Mouse (Mus musculus) midbrain, embryonic 11.5 days (tissue): Measurements from ENCODE around the gene Mier2. TPM values are rescaled to one million over a fixed set of nuclear protein-coding genes. Genes with fewer than 3 reads are reported as not detected.
A peak's percentile ranks its signal among the peaks of the same experiment; 100 is the strongest.

Experiments used
- ATAC-seq: fragments of 200-750 bp; cut with Nextera tagmentation; 2 replicates; pipeline ENCODE4 v1.8.0; 2017; ENCODE audit warnings: moderate TSS enrichment, moderate library complexity; ENCODE audit not compliant: low FRiP score
- DNase-seq: peaks from one replicate; pipeline ENCODE4 v3.0.0; 2015; ENCODE audit warnings: low spot score; ENCODE audit errors: missing footprints
- H3K27ac ChIP-seq: fragments of 300-500 bp; sonication (generic); 2 replicates; pipeline ENCODE4 v1.5.1; 2014; ENCODE audit warnings: low read depth, low read length
- H3K27me3 ChIP-seq: fragments of 300-500 bp; sonication (generic); 2 replicates; pipeline ENCODE4 v1.6.1; 2014; ENCODE audit warnings: mild to moderate bottlenecking, low read length, moderate library complexity, mixed read lengths; ENCODE audit not compliant: control insufficient read depth, insufficient read depth
- H3K36me3 ChIP-seq: fragments of 300-500 bp; sonication (generic); 2 replicates; pipeline ENCODE4 v1.6.1; 2014; ENCODE audit warnings: mild to moderate bottlenecking, low read length, moderate library complexity, mixed read lengths; ENCODE audit not compliant: control insufficient read depth, insufficient read depth
- H3K4me1 ChIP-seq: fragments of 300-500 bp; sonication (generic); 2 replicates; pipeline ENCODE4 v1.6.1; 2014; ENCODE audit warnings: low read length; ENCODE audit not compliant: control insufficient read depth, insufficient read depth
- H3K4me2 ChIP-seq: fragments of 300-500 bp; sonication (generic); 2 replicates; pipeline ENCODE4 v1.6.1; 2014; ENCODE audit warnings: mild to moderate bottlenecking, moderate library complexity
- H3K4me3 ChIP-seq: fragments of 300-500 bp; sonication (generic); 2 replicates; pipeline ENCODE4 v1.5.1; 2014; ENCODE audit warnings: low read depth, low read length
- H3K9ac ChIP-seq: fragments of 300-500 bp; sonication (generic); 2 replicates; pipeline ENCODE4 v1.6.1; 2014; ENCODE audit warnings: low read length
- H3K9me3 ChIP-seq: fragments of 300-500 bp; sonication (generic); 2 replicates; pipeline ENCODE4 v1.6.1; 2016; ENCODE audit warnings: low read length; ENCODE audit not compliant: control insufficient read depth
- WGBS: fragments of 180-500 bp; shearing (Covaris S2); extraction: QIAGEN DNeasy Blood & Tissue Kit; methylation state at CpG from one replicate; pipeline ENCODE4 v1.1.7; 2014; 5-methylcytosine and 5-hydroxymethylcytosine counted together
- microRNA-seq: library from miRNA; unstranded; fragments of <30 nt; microRNA quantifications from one replicate; pipeline ENCODE4, GENCODE M21; 2017
- polyA plus RNA-seq: library from polyadenylated mRNA; unstranded; fragments of >200 nt; fragmentation: Nextera tagmentation; extraction: Ambion mirVana; gene quantifications from 2 replicates; pipeline ENCODE4 v1.2.1, GENCODE M21; 2014

Mier2 gene
- polyA plus RNA-seq, 1 experiment from 2014 or later, result 41.8 TPM

GRCm38 (mm10) chr10:79525456-79526325 is 29.3 kb downstream of the Mier2 start:
- H3K9ac ChIP-seq, result no peak overlapping the region
- no peaks in the 10 kb centered on the region for H3K4me1 ChIP-seq
- H3K4me3 ChIP-seq, result no peak overlapping the region
- 91% methylated on average over 8 of the region's 8 CpGs for WGBS
- H3K4me2 ChIP-seq, result no peak overlapping the region
- ATAC-seq (no peak), DNase-seq (no peak)
- H3K27ac ChIP-seq, result no peak overlapping the region
- peaks cover 3% of the 10 kb centered on the region; the same call in 1 of the 2 replicates for H3K36me3 ChIP-seq
- H3K9me3 ChIP-seq, result no peaks in the 10 kb centered on the region
- H3K27me3 ChIP-seq, result no peaks in the 10 kb centered on the region

GRCm38 (mm10) chr10:79524433-79524832 is 30.6 kb downstream of the Mier2 start:
- H3K4me1 ChIP-seq, result no peaks in the 10 kb centered on the region
- no peak overlapping the region for H3K9ac ChIP-seq
- H3K27me3 ChIP-seq, result no peaks in the 10 kb centered on the region
- no peak overlapping the region for H3K27ac ChIP-seq
- peak; percentile 54; the same call in 1 of the 2 replicates for ATAC-seq
- H3K9me3 ChIP-seq, result no peaks in the 10 kb centered on the region
- DNase-seq, result no peak
- H3K4me3 ChIP-seq, result no peak overlapping the region
- 82% methylated on average over 1 of the region's 1 CpGs for WGBS
- peaks cover 3% of the 10 kb centered on the region; the same call in 1 of the 2 replicates for H3K36me3 ChIP-seq
- no peak overlapping the region for H3K4me2 ChIP-seq

- Histone ChIP-seq H3K27ac (no peak overlapping the region), H3K9ac (no peak overlapping the region), H3K4me2 (no peak overlapping the region), H3K4me3 (no peak overlapping the region), H3K9me3 (no peaks in the 10 kb centered on the region), H3K27me3 (no peaks in the 10 kb centered on the region), H3K4me1 (no peaks in the 10 kb centered on the region), H3K36me3 (no peaks in the 10 kb centered on the region)
- no peak for ATAC-seq
- no peak for DNase-seq
- 93% methylated on average over 2 of the region's 2 CpGs for WGBS
Observed at GRCm38 (mm10) chr10:79506709-79507108, 48.3 kb downstream of the Mier2 start.

GRCm38 (mm10) chr10:79502830-79503644 is 52.0 kb downstream of the Mier2 start:
- no peaks in the 10 kb centered on the region for H3K27me3 ChIP-seq
- no peak overlapping the region for H3K9ac ChIP-seq
- 67% methylated on average over 6 of the region's 6 CpGs for WGBS
- no peaks in the 10 kb centered on the region for H3K36me3 ChIP-seq
- no peak overlapping the region for H3K4me2 ChIP-seq
- no peak overlapping the region for H3K4me3 ChIP-seq
- no peaks in the 10 kb centered on the region for H3K4me1 ChIP-seq
- ATAC-seq (no peak), DNase-seq (no peak)
- no peak overlapping the region for H3K27ac ChIP-seq
- no peaks in the 10 kb centered on the region for H3K9me3 ChIP-seq

GRCm38 (mm10) chr10:79496701-79497288 is 58.2 kb downstream of the Mier2 start:
- H3K4me3 ChIP-seq, result no peak overlapping the region
- H3K4me1 ChIP-seq, result no peaks in the 10 kb centered on the region
- no peak overlapping the region for H3K9ac ChIP-seq
- H3K4me2 ChIP-seq, result no peak overlapping the region
- DNase-seq (no peak), ATAC-seq (no peak)
- H3K36me3 ChIP-seq, result no peaks in the 10 kb centered on the region
- WGBS, result 61% methylated on average over 2 of the region's 2 CpGs
- H3K27ac ChIP-seq, result no peak overlapping the region
- H3K9me3 ChIP-seq, result no peaks in the 10 kb centered on the region
- no peaks in the 10 kb centered on the region for H3K27me3 ChIP-seq

GRCm38 (mm10) chr10:79495886-79496285 is 59.1 kb downstream of the Mier2 start:
- H3K27ac ChIP-seq, result no peak overlapping the region
- no peak for DNase-seq
- no peaks in the 10 kb centered on the region for H3K27me3 ChIP-seq
- no peaks in the 10 kb centered on the region for H3K9me3 ChIP-seq
- H3K4me3 ChIP-seq, result no peak overlapping the region
- no peak for ATAC-seq
- no peak overlapping the region for H3K9ac ChIP-seq
- H3K4me2 ChIP-seq, result no peak overlapping the region
- no peaks in the 10 kb centered on the region for H3K36me3 ChIP-seq
- no peaks in the 10 kb centered on the region for H3K4me1 ChIP-seq
- 62% methylated on average over 3 of the region's 3 CpGs for WGBS

Small RNAs within 50 kb of the gene (microRNA-seq; reads per million reads assigned to microRNA genes)
- gene Mir6909, result not detected

Other genes starting within 250 kb of the Mier2 start
- not detected in 2 replicates for gene Vmn2r82, start 198.7 kb downstream of the Mier2 start, polyA plus RNA-seq
- gene Vmn2r83, start 86.5 kb downstream of the Mier2 start, polyA plus RNA-seq, result not detected in 2 replicates
- gene Plpp2, start 21.4 kb downstream of the Mier2 start, polyA plus RNA-seq, result 10.5 and 13.4 TPM in 2 replicates
- gene Theg, start 32.1 kb upstream of the Mier2 start, polyA plus RNA-seq, result not detected in 2 replicates
- gene C2cd4c, start 58.8 kb upstream of the Mier2 start, polyA plus RNA-seq, result 0.10 and 0.12 TPM in 2 replicates
- 11.4 and 13.0 TPM in 2 replicates for gene Shc2, start 82.7 kb upstream of the Mier2 start, polyA plus RNA-seq
- not detected in 2 replicates for gene Odf3l2, start 90.5 kb upstream of the Mier2 start, polyA plus RNA-seq
- 1.2 and 1.4 TPM in 2 replicates for gene Madcam1, start 109.4 kb upstream of the Mier2 start, polyA plus RNA-seq
- gene Tpgs1, start 114.2 kb upstream of the Mier2 start, polyA plus RNA-seq, result 65.5 and 69.6 TPM in 2 replicates
- gene Cdc34, start 127.0 kb upstream of the Mier2 start, polyA plus RNA-seq, result 149 and 178 TPM in 2 replicates
- gene Gzmm, start 133.8 kb upstream of the Mier2 start, polyA plus RNA-seq, result 0.27 and 0.58 TPM in 2 replicates
- 576 and 580 TPM in 2 replicates for gene Bsg, start 149.3 kb upstream of the Mier2 start, polyA plus RNA-seq
- 0.22 TPM in 2 replicates for gene Hcn2, start 161.4 kb upstream of the Mier2 start, polyA plus RNA-seq
- gene Polrmt, start 191.4 kb upstream of the Mier2 start, polyA plus RNA-seq, result 28.5 and 31.2 TPM in 2 replicates
- gene Fgf22, start 199.9 kb upstream of the Mier2 start, polyA plus RNA-seq, result 0.08 and 0.32 TPM in 2 replicates
- 69.9 and 81.9 TPM in 2 replicates for gene Rnf126, start 211.8 kb upstream of the Mier2 start, polyA plus RNA-seq
- 0.60 and 1.2 TPM in 2 replicates for gene Fstl3, start 222.1 kb upstream of the Mier2 start, polyA plus RNA-seq
- 0.10 and 0.40 TPM in 2 replicates for gene Prss57, start 235.8 kb upstream of the Mier2 start, polyA plus RNA-seq
- gene Palm, start 238.4 kb upstream of the Mier2 start, polyA plus RNA-seq, result 109 and 129 TPM in 2 replicates